Mouse (Mus musculus) cerebellum, postnatal 14 days (tissue): Measurements from ENCODE around the gene Olfr593.
"Not testable (repeated sequence)": the region's sequence is repeated elsewhere in the genome, so short reads cannot be mapped to it uniquely, and the experiment has no call there.

ENCODE experiments used
- DNase-seq, 2 experiments: peaks; one replicate each; pipeline ENCODE4 v3.0.0; 2021; ENCODE audit warnings: mixed read lengths in 2 of 2

Olfr593 gene

GRCm38 (mm10) chr7:103211562-103211961, at the start of gene Olfr593:
Gene Olfr593 (plus strand): TSS chr7:103211862.
- DNase-seq = no peak

GRCm38 (mm10) chr7:103169697-103170096, 42.0 kb upstream of the Olfr593 start:
- peak; percentile 77 to 81 for DNase-seq

GRCm38 (mm10) chr7:103178240-103178639, 33.4 kb upstream of the Olfr593 start, which contains the start of gene Olfr591:
Gene Olfr591 (minus strand): TSS chr7:103178340.
- no peak for DNase-seq

GRCm38 (mm10) chr7:103184503-103184902, 27.2 kb upstream of the Olfr593 start, which contains the start of gene Olfr592:
Gene Olfr592 (plus strand): TSS chr7:103184803.
- DNase-seq = not testable (repeated sequence)

- not testable (repeated sequence) for DNase-seq
Observed at GRCm38 (mm10) chr7:103212050-103212449, 388 bp downstream of the Olfr593 start.

- DNase-seq = no peak
Observed at GRCm38 (mm10) chr7:103216696-103217095, 5.0 kb downstream of the Olfr593 start, which contains the start of gene Olfr594. Gene Olfr594 (plus strand): TSS chr7:103216996.

GRCm38 (mm10) chr7:103252405-103252804, 40.7 kb downstream of the Olfr593 start, which contains the start of gene Usp17ld:
Gene Usp17ld (minus strand): TSS chr7:103252505.
- DNase-seq = not testable (repeated sequence)
